Mouse (Mus musculus): ENCODE measurements around the gene Pemt.

DNA sequence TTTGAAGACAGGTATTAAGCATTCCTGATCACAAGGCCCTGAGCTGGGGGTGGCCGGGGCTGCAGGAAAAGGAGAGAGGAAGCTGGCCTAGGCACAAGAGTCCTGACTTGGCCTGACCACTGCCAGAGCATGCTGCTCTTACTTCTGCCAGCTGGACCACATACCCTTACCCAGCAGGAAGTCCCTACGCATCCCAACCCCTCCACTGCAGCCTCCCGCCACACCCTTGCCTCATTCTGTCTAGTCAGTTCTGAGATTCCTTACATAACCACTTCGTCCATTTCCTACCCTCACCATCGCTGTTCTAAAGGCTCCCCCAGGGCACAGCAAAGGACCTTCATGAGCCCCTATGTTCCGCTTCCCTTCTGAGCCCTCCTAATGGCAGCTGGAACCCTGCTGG lies 12.0 kb downstream of the Pemt start:
- TF ChIP-seq CTCF (IDR thresholded peaks at IDR 0.05; ENCODE audit: borderline replicate concordance, insufficient read depth, low read length) (no peak), POLR2A (IDR thresholded peaks at IDR 0.05; ENCODE audit: low read depth, low read length) (no peak)
